Mouse (Mus musculus): ENCODE results near the gene Saysd1. TPM values are rescaled to one million over a fixed set of nuclear protein-coding genes. Genes with fewer than 3 reads are reported as not detected.

Saysd1 gene
- total and polyA plus RNA-seq, 2 experiments from 2014 or later = 6.8 to 11.4 TPM

DNA sequence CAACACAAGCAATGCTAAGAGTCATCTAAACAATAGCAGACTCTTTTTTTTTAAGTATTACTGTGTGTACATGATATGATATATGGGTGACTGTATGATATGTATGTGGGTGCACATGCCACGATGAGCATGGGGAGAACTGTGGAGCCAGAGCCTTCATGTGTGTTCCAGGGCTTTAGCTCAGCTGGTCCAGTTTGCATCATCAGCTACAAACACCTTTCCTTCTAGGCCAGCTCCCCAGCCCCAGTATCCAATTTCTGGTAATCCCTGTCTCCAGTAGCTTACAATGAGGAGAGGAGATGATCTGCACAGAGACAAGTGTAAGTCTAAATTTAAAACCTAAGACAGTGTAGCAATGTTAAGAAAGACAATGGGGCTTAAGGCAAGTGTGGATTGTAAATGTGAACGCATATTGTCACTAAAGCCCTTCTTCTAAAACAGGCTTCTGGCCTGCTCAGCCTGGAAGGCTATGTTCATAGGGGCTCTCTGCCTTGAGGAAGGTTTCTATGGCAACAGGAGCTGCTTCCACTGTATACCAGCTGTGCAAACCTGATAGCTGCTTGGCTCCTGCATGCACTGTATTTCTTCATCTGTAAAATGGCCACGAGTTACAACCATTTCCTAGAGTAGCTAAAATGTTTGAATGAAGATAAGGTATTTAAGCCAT, 90.4 kb downstream of the Saysd1 start:
- Histone ChIP-seq H3K4me3 (ENCODE audit: low read length) (no peak overlapping the region), H3K27me3 (ENCODE audit: insufficient read depth, low read length) (no peaks in the 10 kb centered on the region), H3K9ac (replicated peaks; ENCODE audit: low read length) (no peak overlapping the region), H3K4me2 (ENCODE audit: low read depth, low read length) (no peak overlapping the region), H3K27ac (peak overlapping the region; percentile 75), H3K4me1 (ENCODE audit: insufficient read depth, low read length) (no peaks in the 10 kb centered on the region), H3K9me3 (ENCODE audit: low read length) (no peaks in the 10 kb centered on the region), H3K36me3 (ENCODE audit: insufficient read depth, low read length) (no peaks in the 10 kb centered on the region)
- DNase-seq (ENCODE audit: low spot score) (peak; percentile 77), ATAC-seq (peak; percentile 95)
- no peak for TF ChIP-seq CTCF (IDR thresholded peaks at IDR 0.05; ENCODE audit: low read depth)
- 35% methylated on average over 3 of the region's 3 CpGs for WGBS

DNA sequence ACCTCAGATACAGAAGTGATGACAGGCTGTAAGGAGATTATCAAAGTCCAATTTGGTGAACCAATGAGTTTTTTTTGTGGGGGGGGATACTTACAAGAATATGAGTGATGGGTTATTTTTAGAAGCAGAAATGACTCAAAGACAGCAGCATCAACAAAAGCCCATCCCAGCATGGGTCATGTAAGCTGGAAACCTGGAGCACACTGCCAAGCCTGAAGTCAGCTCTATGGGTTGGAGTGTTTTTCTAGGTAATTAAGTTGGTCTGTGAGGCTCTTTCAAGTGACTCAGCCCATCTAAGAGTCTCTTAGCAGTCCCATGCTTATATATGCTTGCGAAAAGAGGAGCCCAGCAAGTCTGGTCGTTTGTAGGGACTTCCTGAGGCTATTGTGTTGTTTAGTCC, 91.0 kb downstream of the Saysd1 start:
- no peaks in the 10 kb centered on the region for H3K27me3 ChIP-seq (ENCODE audit: insufficient read depth, low read length)
- no peak for DNase-seq (ENCODE audit: low spot score)
- no peak for TF ChIP-seq CTCF (IDR thresholded peaks at IDR 0.05; ENCODE audit: low read depth)
- no peak overlapping the region for H3K4me2 ChIP-seq (ENCODE audit: low read depth, low read length)
- H3K36me3 ChIP-seq (ENCODE audit: insufficient read depth, low read length) = no peaks in the 10 kb centered on the region
- H3K27ac ChIP-seq = peak overlapping the region; percentile 75; the same call in 1 of the 2 replicates
- no peaks in the 10 kb centered on the region for H3K9me3 ChIP-seq (ENCODE audit: low read length)
- H3K4me1 ChIP-seq (ENCODE audit: insufficient read depth, low read length) = no peaks in the 10 kb centered on the region
- 54% methylated on average over 2 of the region's 2 CpGs for WGBS
- ATAC-seq = no peak
- H3K4me3 ChIP-seq (ENCODE audit: low read length) = no peak overlapping the region
- H3K9ac ChIP-seq (replicated peaks; ENCODE audit: low read length) = no peak overlapping the region

DNA sequence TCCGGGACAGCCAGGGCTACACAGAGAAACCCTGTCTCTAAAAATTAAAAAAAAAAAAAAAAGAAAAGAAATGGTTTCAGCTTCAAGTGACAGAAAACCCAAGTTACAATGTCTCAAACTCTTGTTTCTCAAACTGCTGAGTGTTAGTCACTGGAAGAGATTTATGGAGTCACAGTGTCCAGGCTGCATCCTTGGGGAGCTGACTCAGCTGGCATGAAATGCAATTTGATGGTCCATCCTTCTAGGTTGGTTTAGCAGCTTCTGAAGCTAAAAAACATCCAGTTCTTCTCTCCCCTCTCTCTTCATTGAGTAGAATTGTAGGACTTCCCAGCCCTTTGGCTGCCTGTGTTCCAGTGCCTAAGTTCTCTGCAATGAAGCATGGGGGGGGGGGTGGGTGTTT, 94.3 kb downstream of the Saysd1 start:
- H3K4me2 ChIP-seq (ENCODE audit: low read depth, low read length) = no peak overlapping the region
- H3K27me3 ChIP-seq (ENCODE audit: insufficient read depth, low read length) = no peaks in the 10 kb centered on the region
- no peaks in the 10 kb centered on the region for H3K9me3 ChIP-seq (ENCODE audit: low read length)
- 100% methylated on average over 1 of the region's 1 CpGs for WGBS
- TF ChIP-seq CTCF (IDR thresholded peaks at IDR 0.05; ENCODE audit: low read depth) = no peak
- ATAC-seq (no peak), DNase-seq (ENCODE audit: low spot score) (no peak)
- H3K4me1 ChIP-seq (ENCODE audit: insufficient read depth, low read length) = no peaks in the 10 kb centered on the region
- no peak overlapping the region for H3K9ac ChIP-seq (replicated peaks; ENCODE audit: low read length)
- H3K27ac ChIP-seq = no peak overlapping the region
- H3K4me3 ChIP-seq (ENCODE audit: low read length) = no peak overlapping the region
- no peaks in the 10 kb centered on the region for H3K36me3 ChIP-seq (ENCODE audit: insufficient read depth, low read length)

DNA sequence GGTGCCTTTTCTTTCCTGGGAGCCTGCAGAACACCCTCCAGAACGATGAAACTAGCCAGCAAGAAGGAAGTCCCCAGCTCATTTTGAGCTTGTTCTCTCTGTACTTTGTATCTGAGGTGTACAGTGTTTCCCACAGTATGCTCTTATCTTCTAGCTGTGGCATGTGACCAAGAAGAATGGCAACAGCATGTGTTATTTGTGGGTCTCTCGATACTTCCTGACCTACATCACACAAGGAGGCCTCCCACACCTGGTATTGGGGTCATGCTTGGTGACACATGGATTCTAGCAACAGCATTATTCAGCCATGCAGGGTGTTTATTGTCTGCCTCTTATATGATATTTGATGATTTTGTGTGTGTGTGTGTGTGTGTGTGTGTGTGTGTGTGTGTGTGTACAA, 96.5 kb downstream of the Saysd1 start:
- Histone ChIP-seq H3K27me3 (ENCODE audit: insufficient read depth, low read length) (no peaks in the 10 kb centered on the region), H3K9me3 (ENCODE audit: low read length) (no peaks in the 10 kb centered on the region), H3K9ac (replicated peaks; ENCODE audit: low read length) (no peak overlapping the region), H3K4me2 (ENCODE audit: low read depth, low read length) (no peak overlapping the region), H3K27ac (no peak overlapping the region), H3K4me3 (ENCODE audit: low read length) (no peak overlapping the region), H3K4me1 (ENCODE audit: insufficient read depth, low read length) (no peaks in the 10 kb centered on the region), H3K36me3 (ENCODE audit: insufficient read depth, low read length) (no peaks in the 10 kb centered on the region)
- WGBS = 75% methylated on average over 2 of the region's 2 CpGs
- DNase-seq (ENCODE audit: low spot score) (no peak), ATAC-seq (no peak)
- TF ChIP-seq CTCF (IDR thresholded peaks at IDR 0.05; ENCODE audit: low read depth) = no peak

DNA sequence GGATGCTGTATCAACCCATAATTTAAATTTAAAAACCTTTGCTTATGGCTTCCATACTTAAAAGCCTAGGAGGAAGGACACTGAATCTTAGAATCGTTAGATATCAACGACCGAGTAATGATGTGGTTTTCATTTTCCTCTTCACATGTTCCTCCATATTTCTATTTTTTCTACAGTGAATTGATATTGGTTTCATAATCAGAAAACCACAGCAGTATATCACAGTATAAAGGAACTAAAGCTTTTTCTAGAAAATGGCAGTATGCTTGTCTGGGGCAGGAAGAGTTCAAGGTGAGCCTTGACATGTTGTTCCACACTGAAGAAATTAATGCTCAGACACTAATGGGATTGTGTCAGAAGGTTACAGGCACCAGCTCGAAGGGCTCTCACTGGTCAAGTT, 97.4 kb downstream of the Saysd1 start:
- H3K4me2 ChIP-seq (ENCODE audit: low read depth, low read length) = no peak overlapping the region
- no peak overlapping the region for H3K9ac ChIP-seq (replicated peaks; ENCODE audit: low read length)
- no peaks in the 10 kb centered on the region for H3K4me1 ChIP-seq (ENCODE audit: insufficient read depth, low read length)
- 92% methylated on average over 4 of the region's 4 CpGs for WGBS
- no peaks in the 10 kb centered on the region for H3K36me3 ChIP-seq (ENCODE audit: insufficient read depth, low read length)
- DNase-seq (ENCODE audit: low spot score) = no peak
- H3K4me3 ChIP-seq (ENCODE audit: low read length) = no peak overlapping the region
- H3K27ac ChIP-seq = no peak overlapping the region
- no peaks in the 10 kb centered on the region for H3K9me3 ChIP-seq (ENCODE audit: low read length)
- H3K27me3 ChIP-seq (ENCODE audit: insufficient read depth, low read length) = no peaks in the 10 kb centered on the region
- TF ChIP-seq CTCF (IDR thresholded peaks at IDR 0.05; ENCODE audit: low read depth) = no peak
- ATAC-seq = no peak

DNA sequence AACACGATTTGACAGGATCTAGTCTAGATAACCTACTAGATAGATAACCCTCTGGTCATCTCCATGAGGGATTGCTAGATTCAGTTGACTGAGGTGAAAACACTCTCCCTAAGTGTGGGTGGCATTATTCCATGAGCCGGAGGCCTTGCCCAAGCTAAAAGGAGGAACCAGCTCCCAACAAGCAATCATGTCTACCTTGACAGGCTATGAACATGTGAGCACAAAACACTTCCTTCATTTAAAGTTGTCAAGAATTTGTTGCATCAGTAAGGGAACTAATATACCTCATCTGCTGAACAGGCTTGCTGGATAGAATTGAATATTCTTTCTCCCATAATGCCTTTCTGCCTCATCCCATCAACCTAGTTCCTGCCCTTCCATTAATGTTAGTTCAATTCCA, 98.5 kb downstream of the Saysd1 start:
- H3K4me3 ChIP-seq (ENCODE audit: low read length) = no peak overlapping the region
- H3K27me3 ChIP-seq (ENCODE audit: insufficient read depth, low read length) = no peaks in the 10 kb centered on the region
- H3K4me1 ChIP-seq (ENCODE audit: insufficient read depth, low read length) = no peaks in the 10 kb centered on the region
- no peak for ATAC-seq
- H3K9me3 ChIP-seq (ENCODE audit: low read length) = no peaks in the 10 kb centered on the region
- H3K4me2 ChIP-seq (ENCODE audit: low read depth, low read length) = no peak overlapping the region
- no peaks in the 10 kb centered on the region for H3K36me3 ChIP-seq (ENCODE audit: insufficient read depth, low read length)
- no peak for DNase-seq (ENCODE audit: low spot score)
- no peak overlapping the region for H3K9ac ChIP-seq (replicated peaks; ENCODE audit: low read length)
- TF ChIP-seq CTCF (IDR thresholded peaks at IDR 0.05; ENCODE audit: low read depth) = no peak
- 94% methylated on average over 2 of the region's 2 CpGs for WGBS
- H3K27ac ChIP-seq = no peak overlapping the region

DNA sequence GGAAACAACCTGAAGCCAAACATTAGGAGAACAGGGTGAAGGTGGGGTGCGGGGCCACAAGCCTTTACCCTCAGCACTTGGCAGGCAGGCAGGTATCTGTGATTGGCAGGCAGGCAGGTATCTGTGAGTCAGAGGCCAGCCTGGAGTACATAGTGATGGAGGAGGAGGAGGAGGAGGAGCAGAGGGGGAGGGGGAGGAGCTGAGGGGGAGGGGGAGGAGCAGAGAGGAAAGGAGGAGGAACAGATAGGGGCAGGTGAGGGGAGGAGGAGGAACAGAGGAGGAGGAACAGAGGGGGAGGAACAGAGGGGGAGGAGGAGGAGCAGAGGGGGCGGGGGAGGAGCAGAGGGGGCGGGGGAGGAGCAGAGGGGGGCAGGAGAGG, 105.6 kb downstream of the Saysd1 start:
- Histone ChIP-seq H3K4me1 (ENCODE audit: insufficient read depth, low read length) (no peaks in the 10 kb centered on the region), H3K4me3 (ENCODE audit: low read length) (no peak overlapping the region), H3K9me3 (ENCODE audit: low read length) (no peaks in the 10 kb centered on the region), H3K36me3 (ENCODE audit: insufficient read depth, low read length) (no peaks in the 10 kb centered on the region), H3K27ac (no peak overlapping the region), H3K4me2 (ENCODE audit: low read depth, low read length) (no peak overlapping the region), H3K9ac (replicated peaks; ENCODE audit: low read length) (no peak overlapping the region), H3K27me3 (ENCODE audit: insufficient read depth, low read length) (no peaks in the 10 kb centered on the region)
- ATAC-seq (no peak), DNase-seq (ENCODE audit: low spot score) (no peak)
- TF ChIP-seq CTCF (IDR thresholded peaks at IDR 0.05; ENCODE audit: low read depth) = no peak
- WGBS = 56% methylated on average over 1 of the region's 3 CpGs

Data from hindbrain, postnatal 0 days (tissue).